Mouse (Mus musculus): Measurements from ENCODE around the gene Arid1b.

- TF ChIP-seq POLR2A (IDR thresholded peaks at IDR 0.05; ENCODE audit: borderline replicate concordance, extremely low read depth, insufficient read depth, insufficient read length, poor library complexity, severe bottlenecking) (no peak), CTCF (IDR thresholded peaks at IDR 0.05; ENCODE audit: borderline replicate concordance, extremely low read depth, insufficient read depth, insufficient read length) (no peak)
Measured at GRCm38 (mm10) chr17:4968878-4969277, 25.3 kb upstream of the Arid1b start.
